Mouse (Mus musculus): ENCODE measurements at regions not wholly inside any gene's neighbourhood (a gene's known extent, or its start where the extent isn't known, plus 50 kb on each side); places are given as distances from the start of the nearest gene placed in this dataset.

GRCm38 (mm10) chr9:47387221-47387620 is 142.8 kb upstream of the Cadm1 start:
- Histone ChIP-seq H3K27me3 (ENCODE audit: control insufficient read depth, insufficient read depth, low read length) (peaks cover 85% of the 10 kb centered on the region), H3K4me2 (ENCODE audit: low read depth, low read length) (no peak overlapping the region), H3K4me1 (ENCODE audit: control insufficient read depth, insufficient read depth) (no peaks in the 10 kb centered on the region), H3K9me3 (replicated peaks; ENCODE audit: control insufficient read depth, low read length) (no peaks in the 10 kb centered on the region), H3K9ac (replicated peaks; ENCODE audit: low read depth, low read length) (no peak overlapping the region), H3K4me3 (ENCODE audit: low read depth, low read length) (no peak overlapping the region), H3K27ac (ENCODE audit: low read depth) (no peak overlapping the region), H3K36me3 (replicated peaks; ENCODE audit: control insufficient read depth, insufficient read depth, low read length) (no peaks in the 10 kb centered on the region)
- 65% methylated on average over 4 of the region's 4 CpGs for whole genome bisulfite sequencing
- ATAC-seq (ENCODE audit: insufficient read depth, low read depth) (no peak), DNase-seq (ENCODE audit: low spot score) (no peak)
- no peak for TF ChIP-seq CTCF (IDR thresholded peaks at IDR 0.05; ENCODE audit: low read depth)
- TF ChIP-seq EP300 (IDR thresholded peaks at IDR 0.05; ENCODE audit: low read depth) = no peak

GRCm38 (mm10) chr9:47387716-47388300 is 142.2 kb upstream of the Cadm1 start:
- Histone ChIP-seq H3K9ac (replicated peaks; ENCODE audit: low read depth, low read length) (no peak overlapping the region), H3K4me1 (ENCODE audit: control insufficient read depth, insufficient read depth) (no peaks in the 10 kb centered on the region), H3K4me3 (ENCODE audit: low read depth, low read length) (no peak overlapping the region), H3K4me2 (ENCODE audit: low read depth, low read length) (no peak overlapping the region), H3K9me3 (replicated peaks; ENCODE audit: control insufficient read depth, low read length) (no peaks in the 10 kb centered on the region), H3K27me3 (ENCODE audit: control insufficient read depth, insufficient read depth, low read length) (peaks cover 86% of the 10 kb centered on the region), H3K36me3 (replicated peaks; ENCODE audit: control insufficient read depth, insufficient read depth, low read length) (no peaks in the 10 kb centered on the region), H3K27ac (ENCODE audit: low read depth) (no peak overlapping the region)
- DNase-seq (ENCODE audit: low spot score) = no peak
- WGBS = 61% methylated on average over 8 of the region's 8 CpGs
- TF ChIP-seq CTCF (IDR thresholded peaks at IDR 0.05; ENCODE audit: low read depth) (no peak), EP300 (IDR thresholded peaks at IDR 0.05; ENCODE audit: low read depth) (no peak)
- ATAC-seq (ENCODE audit: insufficient read depth, low read depth) = no peak

GRCm38 (mm10) chr9:47389901-47390300 is 140.1 kb upstream of the Cadm1 start:
- no peak overlapping the region for H3K27ac ChIP-seq (ENCODE audit: low read depth)
- 84% methylated on average over 6 of the region's 6 CpGs for WGBS
- no peaks in the 10 kb centered on the region for H3K36me3 ChIP-seq (replicated peaks; ENCODE audit: control insufficient read depth, insufficient read depth, low read length)
- H3K9me3 ChIP-seq (replicated peaks; ENCODE audit: control insufficient read depth, low read length) = no peaks in the 10 kb centered on the region
- no peak overlapping the region for H3K9ac ChIP-seq (replicated peaks; ENCODE audit: low read depth, low read length)
- no peak for DNase-seq (ENCODE audit: low spot score)
- H3K4me2 ChIP-seq (ENCODE audit: low read depth, low read length) = no peak overlapping the region
- no peak for TF ChIP-seq EP300 (IDR thresholded peaks at IDR 0.05; ENCODE audit: low read depth)
- TF ChIP-seq CTCF (IDR thresholded peaks at IDR 0.05; ENCODE audit: low read depth) = no peak
- no peak for ATAC-seq (ENCODE audit: insufficient read depth, low read depth)
- H3K27me3 ChIP-seq (ENCODE audit: control insufficient read depth, insufficient read depth, low read length) = peaks cover 98% of the 10 kb centered on the region
- H3K4me1 ChIP-seq (ENCODE audit: control insufficient read depth, insufficient read depth) = no peaks in the 10 kb centered on the region
- no peak overlapping the region for H3K4me3 ChIP-seq (ENCODE audit: low read depth, low read length)

GRCm38 (mm10) chr9:47391669-47392068 is 138.3 kb upstream of the Cadm1 start:
- DNase-seq (ENCODE audit: low spot score) = no peak
- no peak for ATAC-seq (ENCODE audit: insufficient read depth, low read depth)
- no peak overlapping the region for H3K4me2 ChIP-seq (ENCODE audit: low read depth, low read length)
- no peaks in the 10 kb centered on the region for H3K36me3 ChIP-seq (replicated peaks; ENCODE audit: control insufficient read depth, insufficient read depth, low read length)
- H3K27ac ChIP-seq (ENCODE audit: low read depth) = no peak overlapping the region
- WGBS = 68% methylated on average over 5 of the region's 5 CpGs
- no peak overlapping the region for H3K9ac ChIP-seq (replicated peaks; ENCODE audit: low read depth, low read length)
- TF ChIP-seq EP300 (IDR thresholded peaks at IDR 0.05; ENCODE audit: low read depth) (no peak), CTCF (IDR thresholded peaks at IDR 0.05; ENCODE audit: low read depth) (no peak)
- no peak overlapping the region for H3K4me3 ChIP-seq (ENCODE audit: low read depth, low read length)
- H3K4me1 ChIP-seq (ENCODE audit: control insufficient read depth, insufficient read depth) = no peaks in the 10 kb centered on the region
- H3K9me3 ChIP-seq (replicated peaks; ENCODE audit: control insufficient read depth, low read length) = no peaks in the 10 kb centered on the region
- peaks cover 98% of the 10 kb centered on the region for H3K27me3 ChIP-seq (ENCODE audit: control insufficient read depth, insufficient read depth, low read length)

- H3K36me3 ChIP-seq (replicated peaks; ENCODE audit: control insufficient read depth, insufficient read depth, low read length) = no peaks in the 10 kb centered on the region
- H3K9me3 ChIP-seq (replicated peaks; ENCODE audit: control insufficient read depth, low read length) = no peaks in the 10 kb centered on the region
- H3K4me2 ChIP-seq (ENCODE audit: low read depth, low read length) = no peak overlapping the region
- no peak for DNase-seq (ENCODE audit: low spot score)
- H3K4me1 ChIP-seq (ENCODE audit: control insufficient read depth, insufficient read depth) = no peaks in the 10 kb centered on the region
- peaks cover 97% of the 10 kb centered on the region for H3K27me3 ChIP-seq (ENCODE audit: control insufficient read depth, insufficient read depth, low read length)
- H3K9ac ChIP-seq (replicated peaks; ENCODE audit: low read depth, low read length) = no peak overlapping the region
- H3K4me3 ChIP-seq (ENCODE audit: low read depth, low read length) = no peak overlapping the region
- TF ChIP-seq EP300 (IDR thresholded peaks at IDR 0.05; ENCODE audit: low read depth) (no peak), CTCF (IDR thresholded peaks at IDR 0.05; ENCODE audit: low read depth) (no peak)
- ATAC-seq (ENCODE audit: insufficient read depth, low read depth) = no peak
- WGBS = 35% methylated on average over 2 of the region's 2 CpGs
- no peak overlapping the region for H3K27ac ChIP-seq (ENCODE audit: low read depth)
These were observed 130.4 kb upstream of the Cadm1 start for GRCm38 (mm10) chr9:47399598-47399997.
